Mouse (Mus musculus): ENCODE results near the gene Ptk7.
A peak's percentile ranks its signal among the peaks of the same experiment; 100 is the strongest.

Ptk7 gene

DNA sequence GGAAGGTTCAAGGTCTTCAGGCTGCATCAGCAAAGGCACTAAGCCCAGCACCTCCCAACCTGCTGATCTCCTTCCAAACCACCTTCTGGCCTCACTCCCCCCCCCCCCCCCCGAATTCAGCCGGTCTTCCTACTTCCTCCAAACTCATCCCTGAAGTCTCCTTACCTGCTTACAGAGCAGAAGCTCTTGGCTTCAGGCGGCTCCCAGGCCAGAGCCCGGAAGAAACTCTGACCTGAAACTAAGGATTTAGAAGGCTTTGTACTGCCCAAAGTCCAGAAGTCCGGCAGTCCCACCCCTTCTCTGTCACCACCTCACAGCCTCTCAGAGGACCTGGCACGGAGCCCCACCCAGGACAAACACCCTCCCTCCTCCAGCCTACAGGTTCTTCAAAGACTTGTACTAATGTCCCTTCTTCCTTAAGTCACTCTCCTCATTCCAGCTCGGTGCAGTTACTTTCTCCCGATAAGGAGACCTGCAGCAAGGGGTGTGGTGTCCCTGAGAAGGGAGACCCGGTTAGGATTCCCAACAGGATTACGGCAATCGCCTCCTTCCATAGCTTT, 15.7 kb upstream of the Ptk7 start:
- no peak for DNase-seq (ENCODE audit: low read depth, low spot score)

DNA sequence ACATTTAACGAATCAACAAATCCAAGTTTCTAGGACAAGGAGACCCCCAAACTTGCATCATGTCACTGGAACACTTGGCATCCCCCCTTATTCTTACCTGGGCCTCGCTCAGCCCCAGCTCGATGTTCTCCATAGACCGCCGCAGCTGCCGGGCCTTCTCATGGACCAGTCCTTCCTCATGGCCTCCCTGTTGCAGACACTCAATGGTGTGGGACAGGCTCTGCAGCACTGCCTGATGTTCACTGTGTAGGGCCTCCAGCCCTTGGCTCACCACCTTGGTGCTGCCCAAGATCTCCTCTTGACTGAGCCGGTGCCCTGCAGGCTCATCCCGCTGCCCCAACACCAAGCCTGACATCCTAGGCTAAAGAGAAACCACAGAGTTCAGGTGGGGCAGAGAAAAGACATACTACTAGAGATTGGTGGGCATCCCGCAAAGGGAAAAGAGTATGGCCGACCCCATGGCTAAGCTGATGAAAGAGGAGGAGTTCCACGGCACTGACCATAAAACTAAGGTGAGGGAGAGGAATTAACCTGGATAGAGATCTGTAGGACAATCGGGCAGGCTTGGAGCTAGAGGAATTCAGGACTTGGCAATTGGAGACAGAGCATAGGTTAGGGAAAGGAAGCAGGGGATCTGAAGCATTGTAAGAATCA, 15.0 kb upstream of the Ptk7 start:
- no peak for DNase-seq (ENCODE audit: low read depth, low spot score)

DNA sequence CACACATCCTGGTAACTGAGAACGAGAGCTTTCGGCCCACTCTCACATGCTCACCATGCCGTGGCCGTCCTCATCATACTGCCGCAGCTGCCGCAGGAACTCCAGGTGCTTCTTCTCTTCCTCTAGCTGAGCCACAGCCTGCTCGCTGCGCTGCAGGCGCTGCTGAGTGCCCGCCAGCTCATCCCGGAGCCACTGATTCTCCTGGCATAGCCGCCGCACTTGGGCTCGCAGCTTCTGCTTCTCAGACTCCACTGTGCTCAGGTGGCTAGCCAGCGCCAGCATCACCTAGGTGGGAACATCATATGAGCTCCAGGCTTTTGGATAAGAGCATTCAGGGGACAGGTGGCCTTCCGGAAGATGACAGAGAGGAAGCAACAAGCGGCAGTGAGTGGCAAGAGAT, 12.8 kb upstream of the Ptk7 start:
- DNase-seq (ENCODE audit: low read depth, low spot score) = no peak

DNA sequence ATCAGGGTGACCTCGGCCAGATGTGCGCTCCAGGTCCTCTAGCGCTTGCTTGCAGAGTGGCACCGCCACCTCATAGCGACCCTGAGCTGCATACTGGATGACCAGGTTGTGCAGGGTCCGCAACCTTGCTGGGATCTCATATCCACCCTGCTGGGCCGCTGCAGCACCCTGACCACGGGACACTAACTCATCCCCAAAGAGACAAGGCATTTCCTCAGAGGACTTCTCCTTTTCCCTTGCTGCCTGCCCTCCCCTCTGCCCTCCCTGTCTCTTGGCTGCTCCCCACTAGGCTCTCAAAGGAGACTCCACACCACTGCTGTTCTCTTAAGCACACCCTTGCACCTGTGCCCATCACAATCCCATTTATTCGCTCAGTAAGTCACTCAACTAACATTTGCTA, 10.6 kb upstream of the Ptk7 start:
- DNase-seq (ENCODE audit: low read depth, low spot score) = no peak

DNA sequence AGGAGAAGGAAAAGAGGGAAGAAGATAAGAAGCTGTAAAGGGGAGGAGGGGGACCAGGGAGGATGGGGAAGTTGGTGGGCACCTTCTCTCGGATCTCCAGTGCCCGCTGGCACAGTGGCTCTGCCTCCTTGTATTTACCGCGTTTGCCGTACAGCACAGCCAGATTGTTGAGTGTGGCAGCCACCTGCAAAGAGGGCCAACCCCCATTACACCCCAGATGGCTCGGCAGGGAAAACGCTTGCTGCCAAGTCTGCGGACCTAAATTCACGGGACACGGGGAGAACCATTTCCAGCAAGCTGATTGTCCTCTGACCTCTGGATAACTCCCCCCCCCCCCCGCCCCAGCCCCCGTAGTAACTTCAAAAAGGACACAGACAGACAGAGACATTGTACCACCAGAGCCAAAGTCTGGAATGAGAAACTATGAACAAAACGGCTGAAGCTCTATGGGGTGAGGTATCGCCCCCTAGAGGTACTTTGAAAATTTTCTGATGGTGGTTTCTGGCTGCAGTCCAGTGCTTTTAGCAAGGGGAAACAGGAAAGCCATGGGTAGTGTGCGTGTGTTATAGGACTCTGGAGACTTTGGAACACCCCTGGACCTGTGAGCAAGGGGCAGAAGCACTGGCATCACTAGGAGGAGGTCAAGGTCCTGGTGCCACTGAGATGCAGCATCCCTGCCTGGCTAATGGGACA, 7.7 kb upstream of the Ptk7 start:
- peak; percentile 63 for DNase-seq (ENCODE audit: low read depth, low spot score)

DNA sequence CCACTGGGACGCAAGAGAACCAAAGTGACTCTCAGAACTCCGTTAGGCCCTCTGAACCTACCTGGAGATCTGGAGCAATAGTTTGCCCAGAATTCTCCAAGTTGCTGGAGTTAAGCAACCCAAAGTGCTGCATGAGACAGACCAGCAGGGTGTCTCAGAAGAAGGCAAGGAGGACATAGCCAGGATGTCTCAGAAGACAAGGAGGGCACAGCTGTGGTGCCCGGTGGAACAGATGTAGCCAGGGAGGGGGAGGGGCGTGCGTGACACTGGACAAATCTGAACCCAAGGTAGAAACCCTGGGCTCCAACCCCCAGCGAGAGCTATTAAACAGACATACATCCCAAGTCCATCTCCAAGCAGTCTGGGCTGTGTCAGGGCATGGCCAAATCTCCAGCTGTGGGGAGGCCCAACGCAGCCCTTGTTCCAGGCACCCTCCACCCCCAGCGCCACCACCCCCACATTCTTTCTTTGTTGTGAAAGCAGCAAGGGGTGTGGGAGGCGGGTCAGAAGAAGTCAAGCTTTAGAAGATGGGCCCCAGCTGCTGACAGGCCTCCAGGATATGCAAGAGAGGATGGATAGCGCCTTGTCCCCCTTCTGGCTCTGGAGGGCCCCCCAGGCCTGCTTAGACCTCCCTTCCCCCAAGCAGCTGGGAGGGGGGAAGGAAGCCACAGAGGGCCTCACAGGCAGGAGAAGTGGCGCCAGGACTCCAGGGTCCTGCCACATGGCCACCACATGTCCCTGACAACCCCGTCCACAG, 559 bp upstream of the Ptk7 start:
- DNase-seq (ENCODE audit: low read depth, low spot score) = peak; percentile 79

DNA sequence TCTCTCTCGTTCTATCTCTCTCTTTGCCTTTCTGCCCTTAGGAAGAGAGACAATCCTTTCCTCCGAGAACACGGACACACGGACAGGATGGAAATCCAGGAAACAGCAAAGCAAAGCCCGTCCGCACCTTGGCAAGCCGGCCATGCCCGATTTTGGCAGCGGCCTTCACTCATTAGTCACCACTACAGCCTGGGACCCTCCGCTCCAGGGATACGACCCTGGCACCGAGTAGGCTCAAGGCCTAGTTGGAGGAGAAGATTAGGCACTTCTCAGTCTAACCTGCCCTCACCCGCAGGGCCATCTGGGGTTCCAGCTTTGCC, 873 bp downstream of the Ptk7 start:
- DNase-seq (ENCODE audit: low read depth, low spot score) = no peak

DNA sequence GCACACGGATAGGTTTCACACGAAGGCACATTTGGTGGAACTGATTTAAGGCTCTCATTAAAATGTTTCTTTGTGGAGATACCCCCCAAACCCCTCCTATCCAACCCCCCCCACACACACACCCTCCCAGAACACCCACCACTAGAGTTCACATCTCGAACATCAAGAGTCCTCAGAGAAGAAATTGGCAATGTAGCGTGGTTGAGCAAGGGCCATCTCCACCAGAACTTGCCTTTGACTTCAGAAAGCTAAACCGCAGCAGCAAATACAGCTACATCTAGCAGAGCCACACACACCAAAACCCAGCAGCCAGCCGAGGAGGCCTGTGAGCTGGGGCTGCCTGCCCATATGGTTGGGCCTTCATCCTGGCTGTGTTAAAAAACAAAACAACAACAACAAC, 1.9 kb downstream of the Ptk7 start:
- DNase-seq (ENCODE audit: low read depth, low spot score) = no peak

DNA sequence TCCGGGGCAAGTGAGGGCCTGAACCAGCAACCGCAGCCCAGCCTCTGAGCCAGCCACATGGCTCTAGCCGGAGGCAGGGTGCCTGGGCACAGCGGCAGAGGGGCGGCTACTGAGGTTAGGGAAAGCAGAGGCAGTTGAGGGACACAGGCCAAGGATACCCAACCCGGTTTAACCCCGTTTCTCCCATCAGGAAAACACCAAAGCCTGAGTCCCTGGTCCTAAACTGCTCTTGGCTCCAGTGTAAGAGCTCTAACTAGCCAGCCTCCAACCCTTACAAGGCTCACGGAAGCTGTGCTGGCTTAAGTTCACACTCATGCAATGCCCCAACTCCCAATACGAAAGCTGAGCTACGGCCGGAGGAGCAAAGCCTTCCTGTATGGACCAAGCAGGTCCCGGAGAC, 4.7 kb downstream of the Ptk7 start:
- no peak for DNase-seq (ENCODE audit: low read depth, low spot score)

DNA sequence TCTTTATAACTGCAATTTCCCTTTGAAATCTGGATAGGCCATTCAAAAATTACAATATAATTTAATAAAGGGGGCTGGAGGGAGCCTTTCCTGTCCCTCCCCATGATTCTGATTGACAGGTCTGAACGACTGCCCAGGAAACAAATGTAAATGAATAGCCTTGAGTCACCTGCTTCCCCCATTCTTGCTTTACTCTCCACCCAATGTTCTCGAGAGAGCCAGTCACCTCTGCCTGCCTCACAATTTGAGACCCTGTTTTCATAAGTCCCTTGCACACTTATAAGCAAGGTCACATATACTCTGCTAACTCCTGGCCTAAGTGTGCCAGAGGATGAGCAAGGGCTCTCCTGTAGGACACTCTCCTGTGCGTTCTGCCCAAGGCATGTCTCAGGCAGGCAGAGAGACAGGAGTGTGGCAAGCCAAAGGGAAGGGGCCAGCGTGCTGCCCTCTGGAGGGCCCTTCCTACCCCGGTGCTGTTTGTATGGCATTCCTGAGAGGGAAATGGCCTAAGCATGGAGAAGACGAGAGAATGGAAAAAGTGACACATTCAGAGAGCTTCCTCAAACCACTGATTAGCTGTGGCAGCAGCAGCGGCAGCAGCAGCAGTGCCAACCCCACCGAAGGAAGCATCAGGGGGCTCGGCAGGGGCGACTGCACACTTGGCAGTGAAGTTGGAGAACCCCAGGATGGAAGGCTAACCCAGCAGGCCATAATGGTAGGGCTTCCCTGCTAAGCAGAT, 5.3 kb downstream of the Ptk7 start:
- no peak for DNase-seq (ENCODE audit: low read depth, low spot score)

DNA sequence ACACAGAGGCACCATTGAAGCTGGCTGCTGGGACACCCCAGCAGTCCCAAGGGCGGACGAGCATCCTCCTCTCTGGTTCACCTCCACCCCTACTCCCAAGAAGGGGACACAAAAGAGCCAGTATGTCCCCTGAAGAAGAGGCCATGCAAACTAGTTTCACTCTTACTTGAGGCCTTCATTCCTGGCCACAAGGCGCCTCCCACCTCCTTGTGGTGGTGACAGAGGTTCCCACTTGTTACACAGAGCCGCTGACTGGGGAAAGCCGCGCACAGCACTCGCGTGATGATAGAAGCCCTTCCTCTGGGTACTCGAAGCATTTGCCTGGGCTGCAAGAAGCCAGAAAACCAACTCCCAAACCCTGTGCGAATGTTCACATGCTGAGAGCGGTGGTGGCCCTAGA, 7.0 kb downstream of the Ptk7 start:
- DNase-seq (ENCODE audit: low read depth, low spot score) = no peak

DNA sequence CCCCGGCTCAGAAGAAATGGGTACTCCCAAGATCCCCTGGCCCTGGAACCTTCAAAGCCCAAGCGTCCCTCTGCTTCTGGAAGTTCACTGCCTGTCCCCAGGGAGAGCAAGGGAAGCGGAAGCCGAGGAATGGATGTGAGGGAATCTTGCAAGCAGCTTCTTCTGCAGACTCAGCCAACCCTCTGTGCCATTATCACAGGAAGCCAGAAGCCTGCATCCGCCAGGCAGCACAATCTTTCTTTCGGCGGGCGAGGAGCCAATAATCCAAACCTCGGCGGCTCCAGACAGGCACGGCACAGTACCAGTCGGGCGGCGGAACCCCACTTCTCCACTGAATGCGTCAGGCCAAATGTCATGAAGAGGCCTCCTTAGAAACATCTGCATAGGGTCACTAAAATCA, 8.0 kb downstream of the Ptk7 start:
- DNase-seq (ENCODE audit: low read depth, low spot score) = no peak

DNA sequence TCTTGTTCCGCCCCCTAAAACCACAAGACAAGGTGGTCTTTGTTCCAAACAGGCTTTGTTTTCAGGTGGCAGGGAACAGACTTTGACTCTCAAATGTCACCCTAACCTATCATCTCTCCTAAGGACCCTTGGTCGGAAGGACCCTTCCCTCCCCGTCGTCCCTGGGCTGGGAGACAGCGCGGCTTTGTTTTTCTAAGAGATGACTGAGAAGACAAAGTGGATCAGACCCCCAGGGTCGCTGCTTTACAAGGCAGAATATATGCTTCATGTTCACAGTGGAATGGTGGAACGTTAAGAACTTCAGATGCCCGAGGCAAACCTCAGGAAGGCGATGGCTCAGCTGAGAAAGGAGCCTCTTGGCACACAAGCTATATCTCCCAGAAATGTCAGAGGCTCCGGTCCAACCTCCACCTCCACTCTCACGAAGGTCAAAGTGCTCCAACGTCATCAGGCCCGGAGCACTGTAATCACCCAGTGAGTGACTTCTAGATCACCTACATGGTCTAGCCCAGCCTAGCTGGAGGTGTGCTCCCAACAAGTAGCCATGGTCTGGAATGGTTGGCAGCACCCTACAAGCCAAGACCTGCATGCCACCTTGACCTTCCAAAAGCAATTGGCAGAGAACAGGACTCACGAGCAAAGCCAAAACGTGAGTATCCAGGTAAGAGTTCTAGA, 9.5 kb downstream of the Ptk7 start:
- DNase-seq (ENCODE audit: low read depth, low spot score) = no peak

DNA sequence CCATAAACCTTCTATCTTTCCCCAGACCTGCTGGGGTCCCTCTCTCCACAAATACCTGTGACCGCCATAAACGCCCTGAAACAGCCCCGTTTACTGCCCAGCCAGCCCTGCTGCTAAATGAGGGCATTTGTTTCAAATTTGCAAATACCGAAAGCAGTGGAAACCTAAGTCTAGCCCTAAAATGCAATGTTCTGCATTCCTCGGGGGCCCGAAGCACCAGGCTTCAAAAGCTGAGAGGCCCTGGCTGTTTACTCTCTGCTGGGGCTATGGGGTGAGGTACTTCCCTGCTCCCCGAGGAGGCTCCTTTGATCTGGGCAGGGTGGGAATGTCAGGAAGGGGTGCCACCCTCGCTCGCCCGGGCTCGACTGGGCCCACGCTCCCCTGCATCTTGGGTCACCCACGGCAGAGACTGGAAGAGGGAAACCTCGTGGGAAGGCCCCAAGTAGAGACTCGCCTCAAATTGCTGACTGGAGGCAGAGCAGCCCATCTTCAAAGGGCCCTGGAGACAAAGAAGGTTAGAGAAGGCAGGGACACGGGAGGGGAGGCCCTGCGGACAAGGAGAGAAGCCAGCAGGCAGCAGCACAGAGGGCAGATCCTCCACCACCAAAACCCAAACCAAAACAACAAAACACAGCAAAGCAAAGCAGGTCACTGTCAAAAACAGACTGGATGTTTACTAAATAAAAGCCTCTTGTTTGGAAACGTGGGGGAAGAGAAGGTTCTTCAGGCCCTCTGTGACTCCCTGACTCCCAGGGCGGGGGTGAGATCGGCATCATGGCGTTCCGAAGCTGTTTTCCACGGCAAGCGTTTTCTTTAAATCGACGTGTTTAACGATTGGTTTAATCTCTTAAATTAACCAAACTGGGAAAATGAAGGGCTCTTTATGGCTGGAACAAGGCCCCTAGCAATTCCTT, 10.3 kb downstream of the Ptk7 start:
- no peak for DNase-seq (ENCODE audit: low read depth, low spot score)

DNA sequence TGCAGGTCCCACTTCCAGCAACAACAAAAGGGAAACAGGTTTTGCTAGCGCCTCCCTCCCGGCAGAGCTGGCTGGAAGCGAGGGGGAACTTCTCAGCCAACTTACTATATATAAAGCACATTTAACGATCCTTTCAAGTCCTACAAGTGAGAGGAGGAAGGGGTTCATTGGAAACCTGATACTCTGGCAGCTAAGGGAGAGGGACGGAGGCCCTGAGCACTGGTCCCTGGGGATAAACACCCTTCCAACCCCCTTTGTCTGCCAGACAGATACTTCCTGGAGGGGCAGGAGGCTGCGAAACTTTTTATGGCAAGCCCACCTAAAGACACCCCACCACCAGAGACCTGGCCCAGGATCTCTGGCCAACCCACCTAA, 10.9 kb downstream of the Ptk7 start:
- no peak for DNase-seq (ENCODE audit: low read depth, low spot score)

DNA sequence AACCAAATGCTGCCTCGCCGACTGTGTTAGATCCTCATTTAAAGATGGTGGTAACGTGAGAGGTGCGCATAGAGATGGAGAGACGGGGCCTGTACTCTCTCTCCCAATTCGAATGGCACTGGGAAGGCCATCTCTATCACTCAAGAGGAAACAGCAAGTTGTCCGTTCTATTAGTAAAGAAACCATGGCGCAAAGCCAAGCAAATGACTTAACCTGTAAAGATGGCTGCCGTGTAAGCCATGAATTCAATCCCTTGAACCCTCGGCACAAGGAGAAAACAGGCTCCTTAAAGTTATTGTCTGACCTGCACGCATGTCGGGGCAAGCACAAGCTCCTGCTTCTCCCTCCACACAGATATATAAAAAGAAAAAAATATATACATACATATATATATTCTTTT, 11.5 kb downstream of the Ptk7 start:
- no peak for DNase-seq (ENCODE audit: low read depth, low spot score)

DNA sequence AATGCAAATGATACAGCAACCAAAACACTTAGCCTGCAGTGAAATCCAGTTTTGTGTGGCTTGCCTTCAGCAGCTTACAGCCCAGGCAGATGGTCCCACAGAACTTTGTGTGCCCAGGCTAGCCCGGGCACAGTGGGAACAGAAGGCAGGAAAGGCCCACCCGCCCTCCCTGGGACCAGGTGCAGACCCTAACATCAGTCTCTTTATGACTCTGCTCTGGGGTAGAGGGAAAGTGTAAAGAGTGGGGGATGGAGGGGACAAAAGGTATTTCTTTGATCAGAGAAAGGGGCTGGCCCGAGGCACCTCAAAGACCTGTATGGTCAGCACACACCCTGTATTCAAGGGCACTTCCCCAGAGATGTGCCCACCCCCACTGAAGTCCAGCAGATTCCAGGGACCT, 16.1 kb downstream of the Ptk7 start:
- no peak for DNase-seq (ENCODE audit: low read depth, low spot score)

DNA sequence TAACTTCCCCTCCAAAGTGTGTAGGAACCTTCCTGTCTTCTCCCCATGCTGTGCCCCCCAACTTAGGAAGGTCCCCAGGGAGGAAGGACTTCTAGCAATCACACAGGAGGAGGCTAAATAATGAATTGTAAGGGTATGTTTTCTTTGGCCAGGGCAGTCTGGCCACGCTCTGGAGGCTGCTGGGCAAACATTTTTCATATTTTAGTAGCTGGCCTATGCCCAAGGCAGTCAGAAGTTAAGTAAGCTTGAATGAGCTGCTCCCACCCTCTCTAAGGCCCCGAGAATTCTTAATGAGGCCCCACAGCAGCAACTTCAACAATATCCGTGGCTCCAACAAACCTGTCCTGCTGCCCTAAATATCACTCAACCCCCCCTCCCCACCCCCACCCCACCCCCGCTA, 16.5 kb downstream of the Ptk7 start:
- no peak for DNase-seq (ENCODE audit: low read depth, low spot score)

DNA sequence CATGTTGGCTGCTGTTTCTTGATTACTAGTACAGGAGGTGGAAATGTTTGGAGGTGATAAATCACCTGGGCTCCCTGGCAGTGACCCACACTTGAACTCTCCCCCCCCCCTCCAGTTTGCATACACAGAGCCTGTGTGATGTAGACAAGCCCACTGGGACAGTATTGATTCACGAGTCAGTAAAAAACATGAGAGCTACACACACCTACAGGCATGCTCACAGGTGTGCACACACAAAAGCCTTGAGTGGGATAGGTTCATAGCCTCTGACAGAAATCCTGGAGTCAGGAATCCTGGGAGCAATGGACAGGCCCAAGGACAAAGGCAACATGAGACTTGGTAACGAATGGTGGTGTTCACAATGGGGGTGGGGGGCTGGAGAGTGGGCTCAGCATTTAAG, 17.1 kb downstream of the Ptk7 start:
- DNase-seq (ENCODE audit: low read depth, low spot score) = no peak

DNA sequence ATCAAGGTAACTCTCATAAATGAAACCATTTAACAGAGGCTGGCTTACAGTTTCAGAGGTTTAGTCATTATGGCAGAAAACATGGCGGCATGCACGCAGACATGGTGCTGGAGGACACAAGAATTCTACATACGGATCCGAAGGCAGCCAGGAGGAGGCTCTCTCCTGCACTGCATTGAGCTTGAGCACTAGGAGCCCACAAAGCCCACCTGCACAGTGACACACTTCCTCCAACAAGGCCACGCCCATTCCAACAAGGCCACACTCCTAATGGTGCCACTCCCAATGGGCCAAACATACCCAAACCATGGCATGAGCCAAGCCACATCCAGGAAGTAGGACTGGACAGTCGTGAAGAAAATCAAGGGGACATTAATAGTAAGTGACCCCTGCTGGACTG, 18.0 kb downstream of the Ptk7 start:
- peak; percentile 66 for DNase-seq (ENCODE audit: low read depth, low spot score)
